Mouse (Mus musculus) erythroblast, embryonic 14.5 days (primary cell): ENCODE results near the gene Tmem120a.

ENCODE experiments used
- GATA1 ChIP-seq: IDR thresholded peaks from 2 replicates; pipeline ENCODE4 v1.6.1; 2012; ENCODE audit warnings: low read length, inconsistent platforms, mixed read lengths
- TAL1 ChIP-seq: IDR thresholded peaks from 3 replicates; pipeline ENCODE4 v1.6.1; 2012; ENCODE audit warnings: low read length, inconsistent platforms, mixed read lengths

- TF ChIP-seq TAL1 (no peak), GATA1 (no peak)
These were observed 36.4 kb downstream of the Tmem120a start for GRCm38 (mm10) chr5:135707855-135708254.
